Mouse (Mus musculus) monocyte, adult 5-6 weeks (primary cell): ENCODE data around the gene Zscan2. TPM values are rescaled to one million over a fixed set of nuclear protein-coding genes. Genes with fewer than 3 reads are reported as not detected.
"Not testable (repeated sequence)": the region's sequence is repeated elsewhere in the genome, so short reads cannot be mapped to it uniquely, and the experiment has no call there.

Experiments used
- ATAC-seq: fragments of 153-309, 156-312 bp; replicated peaks from 2 replicates; pipeline ENCODE4 v1.8.0; 2017; ENCODE audit warnings: mild to moderate bottlenecking; ENCODE audit not compliant: low TSS enrichment, insufficient number of reproducible peaks, severe bottlenecking, poor library complexity, low FRiP score
- total RNA-seq: library from RNA; stranded (forward); fragments of 200-1000, 200-491, 200-594 nt; gene quantifications from 3 replicates; pipeline ENCODE4 v1.2.3, GENCODE M21; 2017

Gene Zscan2
- 6.9 to 12.1 TPM (median 9.2 TPM) in 3 replicates for total RNA-seq

GRCm38 (mm10) chr7:80860729-80861274 is at the start of gene Zscan2:
Gene Zscan2 (plus strand): TSS chr7:80860920.
- ATAC-seq: peak; percentile 92

- peak; percentile 35; the same call in 1 of the 2 replicates for ATAC-seq
Observed at GRCm38 (mm10) chr7:80813397-80813796, 47.3 kb upstream of the Zscan2 start.

DNA sequence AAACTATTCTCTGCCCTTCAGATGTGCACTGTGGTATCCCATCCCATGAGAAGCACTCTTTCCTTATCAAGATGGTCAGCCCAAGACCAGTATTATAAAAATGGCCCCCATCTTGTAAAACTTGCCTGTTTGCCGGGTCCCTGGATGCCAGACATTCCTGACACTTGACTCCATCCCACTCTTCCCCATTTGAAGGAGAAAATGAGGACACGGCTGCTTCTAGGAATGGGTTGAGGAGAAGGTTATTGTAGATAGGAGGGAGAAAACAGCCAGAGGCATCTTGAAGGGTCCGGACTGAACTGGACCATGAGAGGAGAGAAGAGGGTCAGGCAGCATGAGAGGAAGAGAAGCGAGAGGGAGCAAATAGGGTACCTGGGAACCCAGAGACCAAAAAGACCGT is 44.1 kb upstream of the Zscan2 start:
- no peak for ATAC-seq

GRCm38 (mm10) chr7:80820838-80821237 is 39.9 kb upstream of the Zscan2 start:
- no peak for ATAC-seq

DNA sequence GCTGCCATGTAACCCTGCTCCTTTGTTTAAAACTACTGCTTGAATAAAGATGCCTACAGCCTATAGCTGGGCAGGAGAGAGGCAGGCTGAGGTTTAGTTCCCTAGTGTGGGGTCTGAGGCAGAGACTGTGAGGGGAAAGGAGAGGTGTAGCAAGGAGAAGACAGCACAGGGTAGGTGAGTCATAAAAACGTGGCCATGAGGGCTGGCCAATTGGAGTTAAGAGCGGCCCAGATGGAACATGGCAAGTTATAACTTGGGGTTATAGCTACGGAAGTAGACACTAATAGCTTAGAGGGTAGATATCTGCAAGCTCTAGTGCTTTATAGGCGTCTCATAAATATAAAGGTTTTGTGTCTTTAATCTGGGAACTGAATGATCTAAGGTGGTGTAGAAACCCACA is 37.5 kb upstream of the Zscan2 start:
- ATAC-seq: no peak

DNA sequence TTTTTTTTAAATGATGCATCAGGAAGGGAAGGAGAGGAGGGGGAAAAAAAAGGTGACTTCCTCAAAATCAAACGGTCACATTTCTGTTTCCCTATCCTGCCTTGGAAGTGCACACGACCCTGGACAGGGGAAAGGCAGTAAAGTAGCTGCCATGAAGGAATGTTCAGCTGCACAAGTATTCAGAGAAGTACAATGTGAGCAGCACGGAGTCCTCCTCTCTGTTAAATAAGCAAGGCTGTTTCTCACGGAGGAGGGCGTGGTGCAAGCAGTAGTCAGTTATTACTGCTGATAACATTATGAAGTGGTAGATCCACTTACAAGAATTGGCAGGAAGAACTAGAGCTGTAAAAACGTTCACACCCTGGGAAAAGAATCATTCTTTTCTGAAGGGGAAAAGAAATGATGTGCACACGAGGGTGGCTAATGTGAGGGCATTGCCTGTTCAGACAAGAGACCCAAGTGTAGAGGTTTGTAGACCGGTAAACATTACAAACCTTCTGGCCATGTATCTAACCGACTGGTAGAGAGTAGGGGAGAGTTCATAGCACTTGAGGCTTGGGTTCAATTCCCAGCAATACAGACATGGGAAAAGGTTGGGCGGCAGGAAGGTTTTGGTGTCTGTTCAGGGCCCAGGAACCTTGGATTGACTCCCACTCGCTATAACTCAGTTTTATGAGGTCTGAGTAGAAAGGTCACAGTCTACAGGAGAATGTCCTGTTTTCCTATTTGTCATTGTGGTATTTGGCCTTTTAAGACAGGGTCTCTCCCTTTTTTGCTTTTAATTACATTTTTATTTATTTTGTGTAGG is 36.6 kb upstream of the Zscan2 start:
- no peak for ATAC-seq

GRCm38 (mm10) chr7:80825843-80826403 is 34.8 kb upstream of the Zscan2 start, which contains the start of gene Iqgap1:
Gene Iqgap1 (minus strand): TSS chr7:80825974.
- no peak for ATAC-seq

DNA sequence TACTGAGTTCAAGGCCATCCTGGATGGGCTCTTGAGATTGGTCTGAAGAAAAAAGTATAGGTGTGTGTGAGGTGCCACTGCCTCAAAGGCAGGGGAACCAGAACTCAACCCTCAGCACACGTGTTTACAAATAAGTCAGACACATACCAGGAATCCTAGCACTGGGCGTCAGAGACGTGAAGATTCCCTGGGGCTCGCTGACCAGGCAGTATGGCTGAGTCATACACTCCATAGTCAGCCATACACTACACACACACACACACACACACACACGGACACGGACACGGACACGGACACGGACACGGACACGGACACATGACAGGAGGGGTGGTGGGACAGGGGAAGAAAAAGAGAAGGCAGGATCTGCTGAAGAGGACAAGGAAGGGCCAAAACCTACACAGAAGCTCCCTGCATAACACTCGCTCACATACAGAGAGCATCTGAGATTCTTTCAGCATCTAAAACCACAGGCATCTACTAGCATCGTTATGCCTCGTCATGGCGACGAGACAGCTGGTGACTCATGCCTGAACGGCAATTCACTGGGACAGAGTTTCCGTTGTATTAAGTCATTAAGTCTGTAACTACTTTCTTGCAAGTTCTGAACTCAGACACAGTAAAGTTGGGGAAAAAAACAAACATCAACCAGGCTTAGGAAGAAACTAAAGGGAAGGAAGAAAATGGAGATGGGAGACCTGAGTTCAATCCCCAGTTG is 32.4 kb upstream of the Zscan2 start:
- peak; percentile 44 for ATAC-seq

GRCm38 (mm10) chr7:80830193-80830803 is 30.4 kb upstream of the Zscan2 start:
- ATAC-seq: peak; percentile 90

DNA sequence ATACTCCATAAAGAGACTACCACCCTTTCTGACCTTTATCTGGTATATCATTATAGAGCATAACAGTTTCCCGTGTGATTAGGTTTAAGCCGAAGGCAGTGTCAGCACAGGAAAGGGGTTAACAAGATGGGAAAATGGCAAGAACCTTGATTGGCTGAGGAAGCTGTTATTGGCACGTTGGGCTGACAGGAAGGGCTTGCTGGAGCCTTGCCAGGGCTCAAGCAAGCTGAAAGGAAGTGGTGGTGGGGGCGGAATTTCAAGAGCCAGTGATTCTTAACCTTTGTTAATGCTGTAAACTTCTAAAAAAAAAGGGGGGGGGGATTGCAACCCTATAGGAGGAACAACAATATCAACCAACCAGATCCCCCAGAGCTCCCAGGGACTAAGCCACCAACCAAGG is 28.5 kb upstream of the Zscan2 start:
- ATAC-seq: peak; percentile 45

DNA sequence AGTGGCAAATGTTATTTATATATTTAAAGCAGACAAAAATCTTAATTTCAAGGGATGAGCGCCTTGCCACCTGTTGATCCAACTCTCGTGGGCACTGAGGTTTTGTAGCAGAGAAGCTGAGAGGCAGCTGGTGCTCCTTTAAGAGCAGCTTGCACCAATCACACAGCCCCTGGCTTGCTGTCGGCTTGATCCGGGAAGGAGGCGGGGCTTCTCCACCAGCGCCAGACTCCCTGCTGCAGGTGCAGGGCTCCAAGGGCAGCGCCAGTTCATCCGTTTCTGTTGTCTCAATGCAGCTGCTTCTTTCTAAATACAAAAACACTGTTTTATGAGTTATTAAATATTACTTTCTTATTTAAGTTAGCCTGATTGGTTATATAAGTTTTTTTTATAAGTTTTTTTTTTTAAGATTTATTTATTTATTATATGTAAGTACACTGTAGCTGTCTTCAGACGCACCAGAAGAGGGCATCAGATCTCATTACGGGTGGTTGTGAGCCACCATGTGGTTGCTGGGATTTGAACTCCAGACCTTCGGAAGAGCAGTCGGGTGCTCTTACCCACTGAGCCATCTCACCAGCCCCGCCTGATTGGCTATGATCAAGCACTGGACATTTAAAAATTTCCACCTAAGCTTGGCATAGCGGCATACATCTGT is 27.6 kb upstream of the Zscan2 start:
- not testable (repeated sequence) for ATAC-seq

GRCm38 (mm10) chr7:80833651-80834532 is 26.8 kb upstream of the Zscan2 start:
- ATAC-seq: no peak

DNA sequence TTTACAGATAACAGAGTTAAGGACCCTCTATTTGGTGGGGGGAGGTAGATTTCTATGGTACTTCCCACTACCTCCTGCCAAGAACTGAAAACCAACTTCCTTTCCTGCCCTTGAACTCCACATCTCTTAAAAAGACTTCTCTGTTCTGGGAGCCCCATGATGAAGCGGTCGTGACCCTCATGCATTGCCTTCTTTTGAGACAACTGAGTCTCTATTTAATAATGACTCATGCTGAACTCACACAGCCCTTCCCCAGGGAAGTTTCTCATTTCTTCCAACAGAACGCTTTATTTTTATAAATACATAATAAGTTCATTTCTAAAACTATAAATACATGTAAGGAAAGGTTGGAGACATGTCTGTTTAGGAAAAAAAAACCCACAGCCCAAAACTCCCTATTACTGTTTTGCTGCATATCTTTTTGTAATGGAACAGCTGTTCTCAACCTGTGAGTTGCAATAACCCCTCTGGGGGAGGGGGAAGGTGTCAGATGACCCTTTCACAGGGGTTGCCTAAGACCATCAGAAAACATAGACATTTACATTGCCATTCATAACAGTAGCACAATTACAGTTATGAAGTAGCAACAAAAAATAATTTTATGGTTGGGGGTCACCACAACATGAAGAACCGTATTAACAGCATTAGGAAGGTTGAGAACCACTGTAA is 24.6 kb upstream of the Zscan2 start:
- ATAC-seq: no peak

GRCm38 (mm10) chr7:80837736-80838135 is 23.0 kb upstream of the Zscan2 start:
- ATAC-seq: no peak

GRCm38 (mm10) chr7:80838247-80838646 is 22.5 kb upstream of the Zscan2 start:
- peak; percentile 75; the same call in 1 of the 2 replicates for ATAC-seq

GRCm38 (mm10) chr7:80839755-80840154 is 21.0 kb upstream of the Zscan2 start:
- ATAC-seq: no peak

DNA sequence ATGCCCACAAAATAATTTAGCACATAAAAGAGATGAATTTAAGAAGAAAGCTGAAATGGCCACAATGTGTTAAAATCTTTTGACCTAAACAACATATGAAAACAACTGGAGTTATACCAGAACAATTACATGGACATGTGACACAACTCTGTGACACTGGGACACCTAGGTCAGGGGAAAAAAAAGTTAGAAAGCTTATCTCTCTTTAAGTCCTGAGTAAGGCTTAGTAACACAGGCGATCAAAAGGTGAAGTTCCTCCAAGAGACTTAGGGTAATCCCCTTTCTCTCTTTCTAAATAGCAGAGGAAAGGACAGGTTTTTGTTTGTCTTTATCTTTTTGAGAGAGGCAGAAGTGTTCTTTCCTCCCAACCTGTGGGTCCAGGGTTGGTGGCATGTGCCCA is 20.5 kb upstream of the Zscan2 start:
- 0 out of 2 replicates have a peak, but pooled peaks have one; percentile 16 for ATAC-seq
